Mouse (Mus musculus) MEL (cell line): ENCODE measurements around the gene Snrpc.

Experiments used
- BHLHE40 ChIP-seq: IDR thresholded peaks from 2 replicates; pipeline ENCODE4 v1.6.1; 2012; ENCODE audit warnings: low read depth, mild to moderate bottlenecking, inconsistent platforms, low read length, improper control_type of control experiment, borderline replicate concordance
- ZC3H11A ChIP-seq: IDR thresholded peaks from 2 replicates; pipeline ENCODE4 v1.6.1; 2012; ENCODE audit warnings: low read depth, mild to moderate bottlenecking, inconsistent platforms, low read length, improper control_type of control experiment

GRCm38 (mm10) chr17:27804156-27804690 is 33.7 kb upstream of the Snrpc start:
- TF ChIP-seq ZC3H11A: no peak
- TF ChIP-seq BHLHE40: no peak
